Mouse (Mus musculus): Measurements from ENCODE around the gene Ggcx. TPM values are rescaled to one million over a fixed set of nuclear protein-coding genes. Genes with fewer than 3 reads are reported as not detected.

Ggcx gene
- 7.3 and 8.6 TPM in 2 replicates for polyA plus RNA-seq (2021; fragmentation: Nextera tagmentation)
- long read RNA-seq, experiment 1, transcript Ggcx-201 (15 exons, 2,929 nt): major isoform, 15 of 19 reads
- long read RNA-seq, experiment 1, partial matches to known transcripts: 3 of 19 reads
- long read RNA-seq, experiment 1, other reads (novel, unspliced or antisense): 1 of 19 reads
- long read RNA-seq, experiment 2, transcript Ggcx-201 (15 exons, 2,929 nt): major isoform, 36 of 56 reads
- long read RNA-seq, experiment 2, partial matches to known transcripts: 4 of 56 reads
- long read RNA-seq, experiment 2, other reads (novel, unspliced or antisense): 16 of 56 reads

DNA sequence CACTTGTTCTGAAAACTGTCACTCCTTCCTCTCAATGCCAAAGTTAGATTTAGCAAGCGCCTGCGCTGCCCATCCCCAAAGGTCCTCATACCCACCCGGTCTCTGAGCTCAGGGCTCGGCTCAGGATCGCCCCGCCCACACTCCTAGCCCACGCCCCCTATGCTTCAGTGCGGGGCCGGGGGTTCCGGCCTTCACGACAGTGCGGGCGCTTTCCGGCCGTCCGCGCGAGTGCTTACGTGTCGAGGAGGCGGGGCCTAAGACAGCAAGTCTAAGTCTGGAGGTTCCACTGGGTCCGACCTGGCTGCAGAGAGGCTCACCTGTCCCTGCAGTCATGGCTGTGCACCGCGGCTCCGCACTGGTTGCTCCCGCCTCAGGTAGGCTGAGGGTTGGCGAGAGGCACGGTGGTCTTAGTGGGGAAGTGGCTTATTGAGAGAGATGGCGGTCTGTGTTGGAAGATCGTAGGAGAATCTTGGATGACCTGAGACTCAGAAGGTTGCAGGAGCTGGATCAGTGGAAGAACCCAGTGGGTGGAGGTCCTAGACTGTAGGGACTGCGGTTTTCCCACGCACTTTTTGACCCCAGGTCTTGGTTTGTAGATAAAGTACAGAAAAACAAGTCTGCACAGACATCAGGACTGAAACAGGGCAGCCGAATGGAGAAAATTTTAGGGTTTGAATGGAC, at the start of gene Ggcx:
Ggcx (plus strand) TSS at position 233 of the 681 bp plus-strand sequence.

GRCm38 (mm10) chr6:72366844-72367443, 47.2 kb upstream of the Ggcx start, which contains the start of gene Rnf181:
Gene Rnf181 (minus strand): TSS chr6:72366956.

GRCm38 (mm10) chr6:72380131-72380770, 33.9 kb upstream of the Ggcx start, which contains the start of gene Vamp5:
Gene Vamp5 (minus strand): TSS chr6:72380468.

GRCm38 (mm10) chr6:72389941-72390771, 24.0 kb upstream of the Ggcx start, which contains the start of gene Vamp8:
Gene Vamp8 (minus strand): TSS chr6:72390703.

DNA sequence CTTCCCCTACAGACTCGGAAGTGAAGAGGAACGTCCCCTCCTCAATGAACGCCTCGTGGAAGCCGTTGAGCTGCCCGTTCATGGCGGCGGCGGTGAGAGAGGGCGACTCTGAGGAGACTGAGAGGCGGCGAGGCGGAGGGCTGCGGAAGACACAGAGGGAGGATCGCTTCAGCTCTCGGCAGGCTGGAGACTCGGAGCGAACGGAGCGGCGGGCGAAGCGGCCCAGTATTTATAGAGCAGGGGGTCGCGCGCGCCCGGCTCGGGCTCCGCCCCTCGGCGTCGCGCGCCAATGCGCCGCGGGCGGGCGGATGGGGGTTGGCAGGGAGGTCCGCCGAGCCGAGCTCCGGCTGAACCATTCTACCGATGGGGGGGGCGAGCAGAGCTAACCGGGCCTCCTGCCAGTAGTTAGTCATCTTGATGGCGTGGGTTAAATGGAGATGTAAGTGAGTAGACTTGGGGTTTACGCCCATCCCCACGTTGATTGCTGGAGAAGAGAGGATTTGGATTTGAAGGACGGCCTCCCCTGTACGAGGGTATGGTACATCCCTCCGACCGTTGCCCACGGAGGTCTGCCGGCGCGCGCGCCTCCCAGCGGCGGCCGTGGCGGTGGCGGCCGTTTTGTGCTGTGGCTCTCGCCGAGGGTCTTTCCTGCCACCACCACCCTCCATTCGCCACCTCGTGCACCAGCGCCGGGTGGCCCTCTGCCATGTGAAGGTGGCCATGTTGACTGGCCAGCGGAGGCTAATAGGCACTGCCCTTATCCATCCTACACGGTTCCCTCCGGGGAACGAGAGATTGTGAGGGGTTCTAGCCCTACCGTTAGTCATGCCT, 25.5 kb downstream of the Ggcx start, which contains the start of gene Mat2a:
Mat2a (minus strand) TSS at position 204 of the 831 bp plus-strand sequence.

Other genes starting within 250 kb of the Ggcx start
- gene Atoh8, start 178.7 kb upstream of the Ggcx start, polyA plus RNA-seq (2021; fragmentation: Nextera tagmentation): 0.92 and 1.2 TPM in 2 replicates
- not detected in 2 replicates for gene Sftpb, start 109.7 kb upstream of the Ggcx start, polyA plus RNA-seq (2021; fragmentation: Nextera tagmentation)
- gene Usp39, start 69.1 kb upstream of the Ggcx start, polyA plus RNA-seq (2021; fragmentation: Nextera tagmentation): 31.1 and 32.9 TPM in 2 replicates
- gene 0610030E20Rik, start 67.0 kb upstream of the Ggcx start, polyA plus RNA-seq (2021; fragmentation: Nextera tagmentation): 10.8 and 11.7 TPM in 2 replicates
- gene Tmem150a, start 58.9 kb upstream of the Ggcx start, polyA plus RNA-seq (2021; fragmentation: Nextera tagmentation): 1.8 and 2.0 TPM in 2 replicates
- 95.9 and 110 TPM in 2 replicates for gene Rnf181, start 47.4 kb upstream of the Ggcx start, polyA plus RNA-seq (2021; fragmentation: Nextera tagmentation)
- 20.3 and 23.0 TPM in 2 replicates for gene Vamp5, start 33.8 kb upstream of the Ggcx start, polyA plus RNA-seq (2021; fragmentation: Nextera tagmentation)
- gene Vamp8, start 23.6 kb upstream of the Ggcx start, polyA plus RNA-seq (2021; fragmentation: Nextera tagmentation): 51.9 and 96.1 TPM in 2 replicates
- 155 and 175 TPM in 2 replicates for gene Mat2a, start 25.2 kb downstream of the Ggcx start, polyA plus RNA-seq (2021; fragmentation: Nextera tagmentation)
- gene Sh2d6, start 107.4 kb downstream of the Ggcx start, polyA plus RNA-seq (2021; fragmentation: Nextera tagmentation): 0.54 and 0.73 TPM in 2 replicates
- 8.3 and 11.5 TPM in 2 replicates for gene Capg, start 130.1 kb downstream of the Ggcx start, polyA plus RNA-seq (2021; fragmentation: Nextera tagmentation)
- gene Elmod3, start 184.1 kb downstream of the Ggcx start, polyA plus RNA-seq (2021; fragmentation: Nextera tagmentation): 19.8 and 24.0 TPM in 2 replicates
- gene Retsat, start 184.2 kb downstream of the Ggcx start, polyA plus RNA-seq (2021; fragmentation: Nextera tagmentation): 22.7 and 24.6 TPM in 2 replicates
- 28.3 and 33.3 TPM in 2 replicates for gene Tgoln1, start 202.7 kb downstream of the Ggcx start, polyA plus RNA-seq (2021; fragmentation: Nextera tagmentation)

Data from layer of hippocampus, adult 6 months (tissue).